Mouse (Mus musculus): ENCODE measurements around the gene Ssmem1.

Ssmem1 gene

DNA sequence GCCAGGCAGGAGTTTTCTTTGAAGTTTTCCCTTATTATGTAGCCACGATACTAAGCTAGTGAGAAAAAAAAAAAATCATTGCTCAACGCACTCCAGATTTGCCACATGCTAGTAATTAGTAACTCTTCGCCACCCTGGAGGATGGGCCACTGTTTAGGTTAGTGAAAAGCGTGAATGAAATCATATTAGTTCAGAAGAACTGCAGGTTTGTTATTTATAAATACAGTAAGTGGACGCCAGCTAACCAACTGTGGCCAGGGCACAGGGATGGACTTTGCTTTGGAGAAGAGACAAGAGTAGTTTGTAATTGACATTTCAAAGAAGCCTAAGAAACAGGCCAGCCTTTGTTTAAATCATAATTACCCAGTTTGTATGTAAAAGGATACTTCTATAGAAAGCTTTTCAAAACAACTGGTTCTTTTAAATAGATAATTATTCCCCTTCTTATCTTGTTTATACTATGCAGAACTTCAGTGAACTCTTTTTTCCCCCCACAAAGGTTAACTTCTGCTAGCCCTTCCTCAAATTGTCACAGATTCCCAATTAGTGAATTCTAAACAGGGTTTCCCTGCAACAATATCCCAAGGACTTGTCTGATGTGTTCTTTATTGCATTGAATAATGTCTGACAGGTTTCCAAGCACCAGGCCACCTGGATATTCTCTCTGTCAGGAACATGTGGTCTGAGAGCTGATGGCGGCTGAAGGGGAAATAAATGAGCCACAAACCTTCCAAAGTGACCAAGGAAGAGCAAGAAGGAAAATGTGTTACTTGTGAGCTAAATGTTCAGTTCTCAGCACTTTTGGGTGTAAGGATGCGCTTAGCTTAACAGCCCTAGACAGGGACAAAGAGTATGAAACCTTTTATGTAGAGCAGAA lies 16.0 kb downstream of the Ssmem1 start:
- no peak for DNase-seq (ENCODE audit: low spot score in 2 of 2)

DNA sequence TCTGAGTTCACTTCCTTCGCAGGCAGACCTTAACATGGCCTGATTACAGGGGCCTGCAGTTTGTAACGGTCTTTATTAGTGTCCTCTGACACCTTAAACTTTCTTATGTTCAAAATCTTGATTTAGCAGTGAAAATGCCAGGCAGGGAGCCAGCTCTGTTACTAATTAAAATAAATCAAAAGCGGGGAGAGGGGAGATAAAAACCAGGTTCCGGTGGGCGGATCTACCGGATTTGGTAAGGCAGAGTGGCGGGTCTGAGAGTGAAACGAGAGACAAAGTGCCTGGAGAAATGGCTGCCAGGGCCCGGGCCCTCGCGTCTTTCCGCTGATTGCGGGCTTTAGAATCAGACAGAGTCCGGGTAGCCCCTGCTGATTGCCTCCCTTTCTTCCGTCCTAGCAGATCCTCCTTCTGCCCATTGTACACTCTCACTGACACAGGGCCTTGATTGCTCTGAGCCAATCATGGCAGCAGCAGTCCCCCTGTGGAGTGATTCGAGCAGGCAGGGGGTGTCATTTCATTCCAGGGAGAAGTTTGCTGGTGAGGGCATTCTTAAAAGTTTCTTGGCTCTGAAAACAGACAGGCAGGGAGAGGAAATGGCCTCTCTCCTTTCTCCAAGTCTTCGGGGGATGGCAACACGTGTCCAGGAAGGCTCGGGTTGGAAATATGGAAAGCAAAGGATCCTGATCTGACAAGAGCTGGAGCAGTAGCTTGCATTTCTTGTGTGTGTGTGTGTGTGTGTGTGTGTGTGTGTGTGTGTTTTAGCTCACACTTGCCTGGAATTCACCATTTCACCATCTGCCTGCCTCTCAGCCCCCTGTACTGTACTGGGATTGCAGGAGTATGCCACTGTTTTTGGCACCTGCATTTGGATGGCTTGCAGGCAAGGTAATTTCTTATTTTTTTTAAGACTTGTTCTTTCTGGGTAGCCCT lies 17.2 kb downstream of the Ssmem1 start:
- DNase-seq (ENCODE audit: low spot score in 2 of 2), result no peak

GRCm38 (mm10) chr6:30528800-30529199 lies 19.2 kb downstream of the Ssmem1 start:
- no peak for DNase-seq (ENCODE audit: low spot score in 2 of 2)

DNA sequence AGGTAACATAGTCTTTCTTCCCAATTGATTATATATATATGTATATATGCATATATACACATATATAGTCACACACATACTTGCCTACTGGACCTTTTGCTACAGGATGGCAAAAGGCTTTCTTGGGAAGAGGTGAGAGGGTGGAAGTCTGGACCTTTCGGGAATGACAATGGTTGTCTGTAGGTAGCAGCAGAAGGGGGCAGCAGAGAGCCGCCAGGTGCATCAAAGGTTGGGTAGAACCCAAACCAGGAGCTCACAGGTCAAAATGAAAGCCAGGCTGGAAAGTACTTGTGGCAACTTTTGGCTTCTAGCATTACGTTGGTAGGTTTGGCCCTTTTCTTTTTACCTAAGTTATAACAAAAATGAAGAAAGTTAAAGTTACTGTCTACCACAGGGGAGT lies 25.7 kb downstream of the Ssmem1 start:
- DNase-seq (ENCODE audit: low spot score in 2 of 2), result peak in 1 of 2 experiments; percentile 41

GRCm38 (mm10) chr6:30538240-30538639 lies 28.6 kb downstream of the Ssmem1 start:
- no peak for DNase-seq (ENCODE audit: low spot score in 2 of 2)

- no peak for DNase-seq (ENCODE audit: low spot score in 2 of 2)
Measured at GRCm38 (mm10) chr6:30538800-30539199, 29.2 kb downstream of the Ssmem1 start.

DNA sequence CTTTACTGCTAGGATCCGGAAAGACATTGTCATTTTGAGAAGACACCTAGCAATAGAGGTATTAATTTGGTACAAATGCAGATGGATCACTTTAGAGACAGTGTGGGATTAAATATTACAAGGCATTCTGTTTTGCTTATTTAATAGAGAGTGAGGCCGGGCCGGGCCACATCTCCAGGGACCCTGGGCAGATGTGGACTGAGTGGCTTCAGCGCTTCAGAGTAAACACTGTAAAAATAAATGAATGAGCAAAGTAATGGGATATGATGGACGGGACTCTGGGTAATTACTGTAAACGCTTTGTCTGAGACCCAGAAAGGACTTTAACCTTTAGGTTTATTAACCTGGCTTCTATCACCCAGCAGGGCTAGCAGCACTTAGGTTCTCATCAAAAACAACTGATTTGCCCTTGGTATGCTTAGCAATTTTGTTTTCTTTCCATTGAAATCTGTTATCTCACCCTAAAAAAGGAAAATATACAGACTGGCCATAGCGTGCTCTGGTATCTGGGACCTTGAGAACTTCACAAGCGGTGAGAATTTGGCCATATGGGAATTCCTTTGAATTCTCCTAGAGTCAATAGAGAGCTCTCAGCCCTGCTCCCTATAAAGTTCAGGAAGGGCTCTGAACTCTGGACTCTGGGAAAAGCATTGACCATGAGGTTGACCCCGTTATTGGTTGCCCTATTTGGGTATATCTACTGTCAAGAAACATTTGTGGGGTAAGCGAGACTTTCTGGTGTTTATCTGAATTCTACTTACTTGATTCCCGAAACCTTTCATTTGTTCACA lies 31.6 kb downstream of the Ssmem1 start, which contains the start of gene Cpa2:
Gene Cpa2, plus strand, starts transcription at position 574 of the 791 bp plus-strand sequence.
- DNase-seq (ENCODE audit: low spot score in 2 of 2), result no peak

DNA sequence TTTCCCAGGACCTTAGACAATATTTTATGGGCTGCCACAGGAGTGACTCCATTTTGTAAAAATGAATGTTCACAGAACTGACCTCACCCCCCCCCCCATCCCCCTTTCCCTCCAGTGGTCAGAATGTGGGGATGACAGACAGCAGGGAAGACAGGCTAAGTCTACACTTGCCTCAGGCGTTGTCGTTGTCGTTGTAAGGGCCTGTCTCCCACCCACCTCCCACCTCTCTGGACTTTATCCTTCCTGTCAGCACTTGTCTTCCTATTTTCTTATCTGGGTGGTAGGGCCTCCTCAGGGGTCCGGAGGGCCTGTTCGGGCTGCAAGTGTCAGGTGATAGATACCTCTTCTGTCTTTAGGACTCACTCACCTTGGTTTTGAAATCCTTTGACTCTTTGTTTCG lies 32.6 kb downstream of the Ssmem1 start:
- DNase-seq (ENCODE audit: low spot score in 2 of 2), result no peak

- DNase-seq (ENCODE audit: low spot score in 2 of 2), result no peak
Measured at GRCm38 (mm10) chr6:30543077-30543476, 33.4 kb downstream of the Ssmem1 start.

- DNase-seq (ENCODE audit: low spot score in 2 of 2), result no peak
Measured at GRCm38 (mm10) chr6:30543851-30544250, 34.2 kb downstream of the Ssmem1 start.

DNA sequence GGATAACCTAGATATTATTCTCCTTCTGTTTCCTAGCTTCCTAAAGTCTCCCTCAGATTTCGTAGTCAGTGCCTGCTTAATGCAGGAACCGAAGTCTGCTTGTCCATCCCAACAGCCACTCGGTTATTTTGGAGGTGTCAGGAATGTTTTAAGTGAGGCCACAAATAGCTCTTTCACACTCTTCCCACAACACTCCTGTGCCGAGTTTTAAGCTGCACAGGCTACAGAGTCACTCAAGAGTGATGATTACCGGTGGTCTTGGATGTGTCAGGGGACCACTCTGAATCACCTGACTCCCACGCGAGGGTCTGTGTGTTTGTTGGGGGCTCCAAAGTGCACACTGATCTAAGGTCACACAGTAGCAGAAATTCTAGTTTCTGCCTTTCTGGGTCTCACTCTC lies 36.0 kb downstream of the Ssmem1 start:
- DNase-seq (ENCODE audit: low spot score in 2 of 2), result no peak

- no peak for DNase-seq (ENCODE audit: low spot score in 2 of 2)
Measured at GRCm38 (mm10) chr6:30546571-30547273, 37.1 kb downstream of the Ssmem1 start.

- DNase-seq (ENCODE audit: low spot score in 2 of 2), result no peak
Measured at GRCm38 (mm10) chr6:30547274-30547645, 37.6 kb downstream of the Ssmem1 start.

DNA sequence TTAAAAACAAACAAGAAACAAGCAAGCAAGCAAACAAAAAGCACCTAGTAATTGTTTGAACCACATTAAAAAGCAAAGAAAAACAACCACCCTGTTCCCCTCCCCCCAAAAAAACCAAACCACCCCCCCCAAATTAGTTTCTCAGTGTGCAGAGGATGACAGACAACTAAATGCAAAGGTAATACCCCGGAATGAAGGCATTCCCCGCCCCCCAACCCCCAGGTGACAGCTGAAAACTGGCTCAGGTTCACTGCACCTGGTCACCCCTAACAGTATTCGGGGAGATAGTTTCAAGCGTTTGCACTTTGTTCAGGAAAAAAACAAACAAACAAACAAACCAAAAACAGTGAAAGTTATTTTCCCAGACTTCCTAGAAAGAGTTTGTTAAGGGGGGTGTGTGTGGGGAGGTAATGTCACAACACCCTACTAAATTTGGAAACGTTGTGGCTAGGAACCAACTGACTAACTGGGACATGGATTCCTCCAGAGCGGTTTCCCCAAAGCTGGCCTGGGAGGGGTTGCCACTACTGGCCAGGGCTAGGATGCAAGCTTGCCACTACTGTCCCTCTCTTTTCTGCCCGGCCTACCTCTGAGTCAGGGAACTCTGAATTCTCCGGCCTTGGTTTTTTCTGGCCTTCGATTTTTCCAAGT lies 38.1 kb downstream of the Ssmem1 start:
- DNase-seq (ENCODE audit: low spot score in 2 of 2), result no peak

- DNase-seq (ENCODE audit: low spot score in 2 of 2), result no peak
Measured at GRCm38 (mm10) chr6:30549231-30549761, 39.6 kb downstream of the Ssmem1 start.

DNA sequence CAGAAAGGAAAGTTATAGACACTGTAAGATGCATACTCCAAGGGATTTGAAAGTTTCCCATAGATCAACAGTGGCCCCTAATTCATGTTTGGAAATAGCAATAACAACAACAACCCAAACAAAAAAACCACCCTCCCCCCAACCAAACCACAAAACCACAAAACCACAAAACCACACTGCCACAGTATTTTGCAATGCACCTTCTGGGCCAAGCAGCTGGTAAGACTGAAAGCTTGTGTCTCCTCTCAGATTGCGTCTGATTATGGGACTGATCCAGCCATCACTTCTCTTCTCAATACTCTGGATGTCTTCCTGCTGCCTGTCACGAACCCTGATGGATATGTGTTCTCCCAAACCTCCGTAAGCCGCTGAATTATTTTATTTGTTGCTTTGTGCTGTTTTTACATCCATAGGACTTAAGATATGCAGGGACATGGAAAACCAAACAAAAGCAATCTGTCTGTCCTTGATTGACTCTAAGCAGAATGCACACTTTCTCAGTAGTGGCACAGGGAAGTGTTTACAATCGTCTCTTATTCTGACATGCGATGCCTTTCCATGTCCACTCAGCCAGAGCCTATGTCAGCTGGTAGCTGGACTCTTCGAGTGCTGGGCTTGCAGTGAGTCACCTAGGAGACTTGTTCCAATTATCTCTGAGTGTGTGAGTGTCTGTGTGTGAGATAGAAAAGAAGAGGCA lies 41.0 kb downstream of the Ssmem1 start:
- no peak for DNase-seq (ENCODE audit: low spot score in 2 of 2)

GRCm38 (mm10) chr6:30551193-30551515 lies 41.5 kb downstream of the Ssmem1 start:
- no peak for DNase-seq (ENCODE audit: low spot score in 2 of 2)

DNA sequence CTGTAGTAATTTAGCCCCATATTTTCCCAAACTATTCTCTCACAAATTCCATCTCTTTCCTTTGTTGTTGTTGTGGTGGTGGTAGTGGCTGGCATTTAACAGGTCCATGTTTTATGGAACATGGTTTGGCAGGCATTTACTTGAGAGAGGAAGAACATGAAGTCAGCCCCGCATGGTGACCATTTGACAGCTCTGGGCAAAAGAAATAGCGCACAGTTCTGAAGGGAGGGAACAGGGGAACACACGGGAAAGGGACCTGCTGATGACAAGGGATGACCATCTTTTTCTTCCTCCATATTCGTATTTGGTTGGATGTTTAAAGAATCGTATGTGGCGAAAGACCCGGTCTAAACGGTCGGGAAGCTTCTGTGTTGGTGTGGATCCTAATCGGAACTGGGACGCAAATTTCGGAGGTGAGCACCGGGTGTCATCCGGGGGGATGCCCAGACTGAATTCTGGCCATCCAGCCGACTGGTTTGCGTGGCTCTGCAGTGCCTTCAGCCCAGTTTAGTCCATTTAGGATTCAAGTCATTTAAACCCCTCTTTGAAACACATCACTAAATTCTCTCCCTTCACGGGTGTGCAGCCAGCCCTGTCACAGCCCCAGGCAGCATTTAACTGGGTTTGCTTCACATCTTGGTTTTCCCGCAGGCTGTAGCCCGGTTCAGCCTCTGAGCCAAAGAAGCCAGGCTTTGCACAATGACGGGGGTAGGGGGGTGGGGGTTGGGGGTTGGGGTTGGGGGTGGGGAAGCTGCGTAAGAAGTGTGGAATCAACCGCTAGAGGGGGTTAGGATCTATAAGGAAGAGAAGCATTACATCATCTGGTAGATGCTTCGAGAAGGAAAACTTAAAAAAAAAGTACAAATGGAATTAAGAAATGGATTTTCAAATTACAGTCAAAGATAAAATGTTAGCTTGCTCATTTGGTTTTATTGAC lies 42.3 kb downstream of the Ssmem1 start:
- DNase-seq (ENCODE audit: low spot score in 2 of 2), result no peak

DNA sequence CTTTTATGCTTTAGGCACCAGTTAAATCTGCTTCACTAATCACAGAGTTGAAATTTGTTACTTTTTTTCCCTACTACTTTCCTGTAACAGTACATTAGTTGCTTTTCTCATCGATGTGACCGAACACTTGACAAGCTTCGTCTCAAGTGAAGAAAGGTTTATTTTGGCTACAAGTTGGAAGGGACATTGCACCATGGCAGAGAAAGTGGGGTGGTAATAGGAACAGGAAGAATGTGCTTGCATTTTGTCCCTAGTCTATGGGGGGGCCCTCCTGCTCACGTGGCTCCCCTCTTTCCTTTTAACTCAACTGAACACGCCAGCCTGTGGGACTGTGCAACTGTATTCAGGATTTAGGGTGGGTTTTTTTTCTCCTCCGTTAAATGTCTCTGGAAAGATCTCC lies 43.0 kb downstream of the Ssmem1 start:
- DNase-seq (ENCODE audit: low spot score in 2 of 2), result no peak

Data from spleen, postnatal 10 days (tissue).